Mouse (Mus musculus) frontal cortex, adult (tissue): ENCODE data around the gene Prune1.
"Not testable (repeated sequence)": the region's sequence is repeated elsewhere in the genome, so short reads cannot be mapped to it uniquely, and the experiment has no call there.

Experiments
- ATAC-seq: cut with Nextera tagmentation; 2 replicates; pipeline ENCODE4 v1.9.2; 2017; ENCODE audit warnings: mild to moderate bottlenecking, moderate library complexity, mixed read lengths; ENCODE audit not compliant: low TSS enrichment

Prune1 gene

GRCm38 (mm10) chr3:95212889-95213608 is 68.8 kb downstream of the Prune1 start:
- not testable (repeated sequence) for ATAC-seq

GRCm38 (mm10) chr3:95210585-95210984 is 71.3 kb downstream of the Prune1 start:
- no peak for ATAC-seq

DNA sequence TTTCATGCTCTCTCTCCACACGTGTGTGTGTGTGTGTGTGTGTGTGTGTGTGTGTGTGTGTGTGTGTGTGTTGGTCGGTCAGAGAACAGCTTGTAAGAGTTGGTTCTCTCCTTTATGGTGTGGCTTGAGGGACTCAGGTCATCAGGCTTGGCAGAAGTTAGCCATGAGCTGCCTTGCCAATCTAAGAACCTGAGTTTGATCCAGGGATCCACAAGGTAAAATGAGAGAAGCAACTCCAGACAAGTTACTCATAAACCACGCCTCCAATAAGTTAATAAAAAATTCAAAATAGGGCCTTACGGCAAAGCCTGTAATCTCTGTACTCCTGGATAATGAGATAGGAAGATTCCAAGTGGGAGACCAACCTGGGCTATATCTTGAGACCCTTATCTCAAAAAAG is 73.6 kb downstream of the Prune1 start:
- no peak for ATAC-seq

GRCm38 (mm10) chr3:95203880-95204279 is 78.0 kb downstream of the Prune1 start:
- peak; percentile 82 for ATAC-seq
